Mouse (Mus musculus) testis, adult 2 months (tissue): ENCODE results near the gene Tbc1d8.

Experiments
- CTCF ChIP-seq: fragments of 200-500 bp; IDR thresholded peaks from 2 replicates; pipeline ENCODE4 v1.5.1; 2012; ENCODE audit warnings: low read depth, mild to moderate bottlenecking, inconsistent platforms, low read length, moderate library complexity; ENCODE audit not compliant: control insufficient read depth, insufficient read depth, insufficient replicate concordance
- POLR2A ChIP-seq: fragments of 200-500 bp; IDR thresholded peaks from 2 replicates; pipeline ENCODE4 v1.6.1; 2012; ENCODE audit warnings: low read depth, mild to moderate bottlenecking, inconsistent platforms, low read length, moderate library complexity; ENCODE audit not compliant: control insufficient read depth

GRCm38 (mm10) chr1:39479254-39479653 is 699 bp upstream of the Tbc1d8 start:
- no peak for TF ChIP-seq CTCF
- no peak for TF ChIP-seq POLR2A
